Mouse (Mus musculus) lung, postnatal 25 days (tissue): Measurements from ENCODE around the gene Mag.
"Not testable (repeated sequence)": the region's sequence is repeated elsewhere in the genome, so short reads cannot be mapped to it uniquely, and the experiment has no call there.

Experiments
- DNase-seq: peaks from one replicate; pipeline ENCODE4 v3.0.0; 2022; ENCODE audit warnings: low spot score

Mag gene

DNA sequence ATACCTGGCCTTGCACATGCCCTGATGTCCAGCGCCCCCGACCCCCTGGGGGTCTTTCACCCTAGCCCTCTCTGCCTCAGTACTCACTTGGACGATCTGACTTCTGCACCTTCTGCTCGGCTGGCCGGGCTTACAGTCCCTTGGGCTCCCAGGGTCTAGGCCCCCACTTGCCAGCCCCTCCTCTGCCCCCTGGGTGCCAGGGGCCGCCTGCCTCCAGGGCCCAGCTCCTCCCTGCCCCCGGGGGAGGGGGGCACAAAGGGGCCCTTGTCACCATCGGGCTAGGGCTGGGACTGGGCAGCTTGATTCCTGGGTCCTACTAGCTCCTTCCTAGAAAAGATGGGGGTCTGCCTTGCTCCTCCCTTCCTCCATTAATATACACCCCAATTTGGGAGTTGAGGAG, at the start of gene Mag:
Mag (minus strand) TSS at position 142 of the 400 bp plus-strand sequence.
- DNase-seq: no peak

DNA sequence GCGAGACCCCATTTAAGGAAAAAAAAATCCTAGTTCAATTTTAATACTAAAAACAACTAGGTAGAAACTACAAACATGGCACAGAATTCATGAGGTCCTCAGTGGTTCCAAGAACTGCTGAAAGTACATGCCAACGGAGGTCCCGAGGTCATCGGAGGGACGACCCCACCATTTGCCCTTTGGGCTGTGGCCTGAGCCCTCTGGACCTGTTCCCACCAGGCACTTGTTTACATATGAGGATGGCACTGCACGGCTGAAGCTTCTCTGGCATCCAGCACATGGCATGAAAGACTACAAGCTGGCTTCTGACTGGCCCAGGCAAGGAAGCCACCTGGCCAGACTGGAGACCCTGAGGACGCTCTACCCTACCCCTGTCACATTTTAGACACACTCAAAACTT, 49.7 kb upstream of the Mag start:
- no peak for DNase-seq

DNA sequence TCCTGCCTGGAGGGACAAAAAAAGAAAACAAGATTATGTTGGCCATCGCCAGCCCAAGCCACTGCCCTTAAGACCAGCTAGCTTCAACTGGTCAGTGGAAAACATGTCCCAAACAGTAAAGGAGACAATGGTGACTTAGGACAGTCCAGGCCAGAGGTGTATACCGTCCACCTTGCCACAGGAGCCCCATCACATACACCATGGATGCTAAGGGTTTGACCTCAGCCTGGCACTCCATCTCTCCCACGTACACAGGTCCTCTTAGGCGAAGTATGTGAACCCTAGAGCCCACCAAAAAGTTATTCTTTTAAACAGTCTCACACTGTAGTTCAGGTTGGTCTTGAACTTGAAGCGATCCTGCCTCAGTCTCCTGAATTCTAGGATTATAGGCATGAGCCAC, 48.2 kb upstream of the Mag start:
- no peak for DNase-seq

DNA sequence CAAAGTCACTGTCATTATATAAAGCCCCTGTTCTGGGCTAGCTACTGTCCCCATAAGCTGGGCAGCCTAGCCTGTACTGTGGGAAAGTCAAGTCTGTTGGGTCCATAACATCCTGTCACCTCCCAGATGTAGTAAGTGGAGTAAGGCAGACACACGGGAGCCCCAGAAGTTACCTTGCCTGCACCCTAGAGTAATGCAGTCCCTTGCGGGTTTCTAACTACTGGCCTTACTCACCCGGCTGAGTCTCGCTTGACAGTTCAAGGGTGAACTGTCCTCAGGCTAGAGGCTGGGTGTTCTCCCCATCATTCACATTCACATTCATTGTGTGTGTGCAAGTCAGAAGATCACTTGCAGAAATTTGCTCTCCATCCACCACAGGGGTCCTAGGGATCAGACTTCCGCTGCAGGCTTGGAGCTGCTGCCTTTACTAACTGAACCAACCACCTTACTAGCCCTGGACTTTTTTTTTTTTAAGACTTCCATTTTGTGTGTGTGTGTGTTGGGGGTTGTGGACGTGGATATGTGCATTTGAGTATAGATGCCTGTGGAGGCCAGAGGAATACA, 45.2 kb upstream of the Mag start:
- DNase-seq: no peak

DNA sequence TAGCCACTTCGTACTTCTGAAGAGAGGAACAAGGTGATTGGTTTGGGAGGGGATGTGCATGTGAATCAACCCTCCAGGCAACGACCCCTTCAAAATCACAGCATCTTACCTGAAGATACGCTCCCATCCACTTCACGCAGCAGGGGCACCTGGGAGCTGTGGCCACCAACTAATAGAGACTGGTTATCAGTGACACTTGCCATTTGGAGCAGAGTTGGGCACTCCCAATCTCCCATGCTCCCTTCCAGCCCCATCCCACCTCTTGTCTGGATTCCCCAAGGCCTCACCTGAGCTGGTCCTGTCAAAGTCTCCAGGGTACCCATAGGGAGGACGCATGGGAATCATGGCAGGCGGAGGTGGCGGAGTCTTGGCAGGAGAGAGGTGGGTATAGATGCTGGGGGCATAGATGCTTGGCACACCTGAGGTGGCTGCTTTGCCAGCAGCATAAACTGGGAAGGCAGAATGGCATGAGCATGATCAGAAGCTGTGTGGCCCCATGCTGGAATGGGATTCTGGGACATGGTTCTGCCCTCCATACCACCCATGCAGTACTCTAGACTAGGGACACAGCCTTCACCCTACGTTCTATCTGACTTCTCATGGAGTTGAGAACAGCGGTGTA, 44.3 kb upstream of the Mag start:
- DNase-seq: no peak

DNA sequence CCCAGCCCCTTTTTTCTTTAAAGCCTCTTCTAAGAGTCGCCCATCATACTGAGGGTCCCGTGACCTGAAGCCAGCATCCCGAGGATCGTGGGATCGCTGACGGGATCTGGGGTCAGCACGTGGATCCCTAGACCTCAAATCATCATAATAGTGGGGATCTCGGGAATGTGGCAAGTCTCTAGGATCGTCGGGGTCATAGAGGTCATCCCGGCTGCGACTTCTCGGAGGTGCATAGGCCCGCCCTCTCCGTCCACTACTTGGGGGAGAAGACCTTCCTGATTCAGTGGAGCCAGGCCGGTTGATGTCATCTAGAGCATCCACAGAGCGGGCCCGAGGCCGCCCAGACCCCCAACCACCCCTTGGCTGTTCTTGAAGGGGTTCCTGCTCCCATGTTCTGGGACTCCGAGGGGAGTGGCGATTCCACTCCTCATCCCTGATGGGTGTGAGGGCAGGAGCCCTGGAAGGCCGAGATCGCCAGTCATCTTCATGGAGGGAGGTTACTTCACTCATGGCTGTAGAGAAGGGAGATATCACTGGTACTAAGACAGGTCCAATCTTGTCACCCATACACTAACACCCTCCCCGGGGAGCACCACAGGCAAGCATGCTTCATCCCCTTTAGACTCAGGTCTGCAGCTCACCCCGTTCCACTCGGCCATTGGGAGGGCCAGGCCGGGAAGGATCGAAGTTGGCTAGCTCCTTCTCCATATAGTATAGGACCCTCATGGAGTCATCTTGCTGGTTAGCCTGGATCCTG, 43.6 kb upstream of the Mag start:
- no peak for DNase-seq

DNA sequence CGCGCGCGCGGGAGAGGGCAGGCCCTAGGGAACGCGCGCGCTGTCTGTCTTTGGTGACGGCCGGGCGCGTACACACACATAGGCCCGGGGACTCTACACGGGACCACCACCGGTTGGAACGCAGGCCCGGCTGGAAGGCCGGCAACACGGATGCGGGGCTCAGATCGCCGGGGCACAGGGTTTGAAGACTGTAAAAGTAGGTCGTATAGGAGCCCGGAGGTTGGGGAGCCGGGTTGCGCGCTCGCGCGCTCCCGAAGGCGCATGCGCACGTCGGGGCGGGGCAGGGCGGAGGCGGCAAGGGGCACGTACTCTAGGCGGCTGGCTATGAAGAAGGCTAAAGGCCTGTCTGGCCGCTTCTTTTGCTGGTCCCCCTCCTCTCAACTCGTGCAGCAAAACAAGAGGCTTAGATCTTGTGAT, 42.7 kb upstream of the Mag start:
- DNase-seq: peak; percentile 91

DNA sequence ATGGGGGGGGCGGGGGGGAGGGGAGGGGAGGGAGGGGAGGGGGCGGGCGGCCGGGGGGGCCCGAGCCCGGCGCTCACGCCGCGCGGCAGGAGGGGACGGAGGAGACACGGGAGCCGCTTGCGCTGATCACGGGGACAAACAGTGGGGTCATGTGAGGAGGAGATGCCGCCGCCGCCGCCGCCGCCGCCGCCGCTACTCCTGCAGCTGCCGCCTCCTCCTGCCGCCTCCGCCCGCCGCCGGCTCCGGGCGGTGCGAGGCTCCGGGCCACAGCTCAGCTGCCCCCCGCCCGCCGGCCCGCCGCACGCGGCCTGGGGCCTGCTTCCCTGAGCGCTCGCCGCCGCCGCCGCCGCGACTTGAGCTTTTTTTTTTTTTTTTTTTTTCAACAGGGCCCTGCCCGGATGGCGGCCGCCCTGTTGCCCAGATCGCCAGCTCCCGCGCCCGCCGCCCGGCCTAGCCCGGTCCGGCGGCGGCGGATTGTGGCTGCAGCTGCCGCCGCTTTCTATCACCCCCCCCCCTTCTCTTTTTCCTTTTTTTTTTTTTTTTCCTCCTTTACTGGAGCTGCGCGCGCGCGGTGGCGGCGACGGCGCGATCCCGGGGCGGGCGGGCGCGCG, 42.2 kb upstream of the Mag start, which contains the start of gene Usf2:
Usf2 (minus strand) TSS at position 48 of the 611 bp plus-strand sequence.
- peak; percentile 84 for DNase-seq

DNA sequence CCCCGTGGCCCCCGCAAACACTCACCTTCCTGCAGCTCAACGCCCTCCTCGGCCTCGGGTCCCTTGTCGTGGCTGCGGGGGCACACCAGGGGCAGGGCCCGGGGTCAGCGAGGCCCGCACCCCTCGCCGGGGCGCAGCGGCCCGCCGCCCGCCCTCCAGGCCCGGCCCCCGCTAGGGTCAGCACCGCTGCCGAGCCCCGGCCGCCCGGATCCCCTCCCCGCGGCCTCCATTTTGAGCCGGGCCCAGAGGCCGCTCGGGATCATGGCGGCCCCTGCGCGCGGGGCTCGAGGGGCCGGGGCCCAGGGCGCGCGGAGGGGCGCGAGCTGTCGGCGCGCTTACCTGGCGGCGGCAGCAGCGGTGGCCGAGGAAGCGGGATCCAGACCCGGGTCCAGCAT, 41.7 kb upstream of the Mag start:
- DNase-seq: no peak

DNA sequence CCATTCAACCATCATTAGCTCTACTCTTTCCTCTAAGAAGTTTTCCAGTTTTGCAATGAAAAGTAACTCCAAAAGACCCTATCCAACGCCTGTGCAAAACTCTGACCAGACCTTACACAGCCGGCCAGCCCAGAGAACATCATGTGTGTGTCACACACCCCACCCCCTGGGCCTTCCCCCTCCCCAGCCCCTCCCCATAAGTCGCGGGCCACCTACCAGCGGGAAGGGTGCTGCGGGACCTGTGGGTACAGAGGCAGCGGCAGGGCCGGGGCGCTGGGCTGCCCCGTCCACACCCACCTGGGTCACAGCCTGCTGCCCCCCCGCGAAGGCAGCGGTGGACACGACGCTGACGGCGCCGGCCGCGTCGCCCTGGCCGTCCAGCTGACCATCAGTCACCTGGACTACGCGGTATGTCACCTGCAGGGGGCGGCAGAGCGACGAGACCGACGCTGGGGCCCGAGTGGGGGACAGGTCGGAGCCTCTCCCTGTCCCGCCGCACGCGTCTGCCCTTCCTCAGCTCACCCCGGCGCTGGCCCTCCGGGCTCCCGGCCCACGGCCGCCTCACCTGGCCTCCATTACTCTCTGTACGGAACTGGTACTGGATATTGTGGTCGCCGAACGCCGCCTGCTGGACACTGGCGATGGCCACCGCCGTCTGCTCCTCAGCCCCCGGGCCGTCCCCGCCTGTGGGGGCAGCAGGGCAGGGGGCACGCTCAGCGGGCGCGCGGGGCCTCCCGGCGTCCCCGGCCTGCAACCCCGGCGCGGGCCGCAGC, 41.1 kb upstream of the Mag start:
- peak; percentile 90 for DNase-seq

DNA sequence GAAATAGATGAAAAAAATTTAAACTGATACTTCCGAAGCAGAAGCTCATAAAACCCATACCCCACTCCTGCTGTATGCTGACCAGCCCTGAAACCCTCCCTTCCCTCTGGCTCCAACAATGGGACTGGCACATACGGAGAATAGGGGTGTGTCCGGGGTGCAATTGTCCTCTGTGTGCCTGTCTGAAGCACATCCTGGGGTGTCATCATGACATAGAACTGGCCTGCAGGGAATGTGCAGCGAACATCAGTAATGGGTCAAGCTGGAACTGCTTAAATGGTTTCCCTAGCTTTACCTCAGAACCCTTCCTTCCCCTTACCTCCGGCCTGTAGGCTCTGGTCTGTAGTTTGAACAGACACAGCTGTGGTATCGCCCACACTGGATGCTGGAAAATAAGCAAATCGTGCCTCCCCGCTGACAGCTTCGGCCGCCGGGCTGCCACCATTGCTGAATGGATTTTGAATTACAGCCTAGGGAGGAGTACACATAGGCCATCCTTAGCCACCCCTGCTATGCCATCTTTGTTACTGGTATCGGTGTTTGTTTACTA, 40.4 kb upstream of the Mag start:
- no peak for DNase-seq

DNA sequence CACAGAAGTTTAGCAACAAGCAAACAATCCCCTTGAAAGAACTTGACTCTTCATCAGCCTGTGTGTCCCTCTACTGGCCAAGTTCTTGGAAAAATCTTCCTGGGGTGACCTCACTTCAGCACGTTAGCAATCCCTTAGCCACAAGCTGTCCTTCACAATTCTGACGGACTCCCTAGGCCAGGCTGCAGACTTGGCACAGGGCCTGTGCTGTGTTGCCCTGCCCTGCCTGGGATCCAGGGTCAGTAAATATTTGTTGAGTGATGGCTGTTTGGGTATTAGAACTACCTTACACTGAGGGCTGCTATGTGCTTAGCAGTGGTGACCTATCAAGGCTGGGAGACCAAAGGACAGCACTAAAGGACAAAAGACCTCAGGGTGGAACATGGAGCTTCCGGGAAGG, 39.4 kb upstream of the Mag start:
- DNase-seq: no peak

DNA sequence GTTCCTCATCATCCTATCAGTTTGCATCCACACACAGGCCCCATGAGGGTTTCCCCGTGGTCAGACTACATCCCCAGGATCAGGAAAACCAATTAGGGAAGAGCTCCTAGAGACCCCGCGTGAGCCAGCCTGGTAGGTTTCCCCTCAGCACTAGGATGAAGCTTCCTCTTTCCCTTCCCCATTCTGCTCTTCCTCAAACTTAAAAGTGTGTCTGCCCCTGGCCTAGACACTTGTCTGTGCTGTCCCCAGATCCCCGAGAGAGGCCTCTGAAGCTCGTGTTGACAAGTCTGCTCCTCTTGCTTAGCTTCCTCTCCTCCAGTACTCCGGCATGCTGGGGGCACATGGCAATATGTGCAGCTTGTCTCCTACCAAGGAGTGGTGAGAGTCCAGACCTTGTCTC, 38.8 kb upstream of the Mag start:
- DNase-seq: peak; percentile 34

DNA sequence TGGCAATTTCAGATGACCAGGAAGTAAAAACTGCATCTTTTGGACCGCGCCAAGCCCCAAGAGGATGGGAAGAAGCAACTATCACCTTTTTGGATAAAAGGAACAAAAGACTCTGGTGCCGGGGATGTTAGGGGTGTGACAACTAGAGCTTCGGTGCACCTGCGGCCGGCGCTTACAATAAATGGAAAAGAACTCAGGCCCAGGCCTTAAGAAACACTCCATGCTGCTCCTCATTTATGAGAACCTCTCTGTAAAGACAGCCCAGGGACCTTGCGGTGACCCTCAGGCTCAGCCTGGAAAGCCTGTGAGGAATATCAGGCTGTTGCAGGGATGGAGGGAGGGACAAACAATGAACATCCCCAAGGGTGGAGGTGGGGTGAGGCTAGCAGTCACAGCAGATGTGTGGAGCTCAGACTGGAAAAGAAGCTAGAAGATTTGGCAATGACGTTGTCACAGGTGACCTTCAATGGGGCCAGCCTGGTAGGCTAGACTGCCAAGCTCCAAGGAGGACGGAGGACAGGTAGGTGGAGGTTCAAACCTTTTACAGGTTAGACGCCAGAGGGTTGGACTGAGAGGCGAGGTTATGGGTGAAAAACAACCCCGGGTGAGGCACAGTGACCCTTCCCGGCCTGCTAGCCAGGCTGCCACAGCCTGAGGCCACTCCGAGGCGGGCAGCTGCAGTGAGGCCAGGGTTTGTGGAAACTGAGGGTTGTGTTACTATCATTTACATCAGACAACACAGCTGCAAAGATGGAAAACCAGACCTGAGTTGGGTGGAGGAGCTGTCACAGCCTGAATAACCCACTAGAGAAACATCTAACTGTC, 38.0 kb upstream of the Mag start:
- no peak for DNase-seq

DNA sequence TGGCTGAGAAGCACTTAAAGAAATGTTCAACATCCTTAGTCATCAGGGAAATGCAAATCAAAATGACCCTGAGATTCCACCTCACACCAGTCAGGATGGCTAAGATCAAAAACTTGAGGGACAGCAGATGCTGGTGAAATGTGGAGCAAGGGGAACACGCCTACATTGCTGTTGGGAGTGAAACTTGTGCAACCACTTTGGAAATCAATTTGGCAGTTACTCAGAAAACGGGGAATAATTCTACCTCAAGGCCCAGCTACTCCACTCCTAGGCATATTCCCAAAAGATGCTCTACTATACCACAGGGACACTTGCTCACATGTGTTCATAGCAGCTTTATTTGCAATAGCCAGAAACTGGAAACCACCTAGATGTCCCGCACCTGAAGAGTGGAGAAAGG, 35.2 kb upstream of the Mag start:
- DNase-seq: not testable (repeated sequence)

DNA sequence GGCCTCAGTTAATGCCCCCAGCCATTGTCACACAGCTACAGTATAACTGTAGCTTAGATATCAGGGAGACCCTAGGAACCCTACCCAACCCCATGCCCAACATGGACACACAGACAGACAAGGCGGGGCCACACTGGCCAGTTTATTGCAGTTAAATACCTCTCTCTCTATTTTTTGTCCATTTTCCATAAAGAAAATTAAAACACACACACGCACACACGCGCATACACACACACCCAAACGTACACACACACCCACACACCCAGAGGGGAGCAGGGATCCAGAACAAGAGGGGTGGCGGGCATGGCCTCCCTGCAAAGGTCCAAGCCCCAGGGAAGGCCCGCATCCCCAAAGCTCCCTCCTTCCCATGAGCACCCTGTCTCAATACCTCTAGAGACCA, 31.2 kb upstream of the Mag start:
- no peak for DNase-seq

DNA sequence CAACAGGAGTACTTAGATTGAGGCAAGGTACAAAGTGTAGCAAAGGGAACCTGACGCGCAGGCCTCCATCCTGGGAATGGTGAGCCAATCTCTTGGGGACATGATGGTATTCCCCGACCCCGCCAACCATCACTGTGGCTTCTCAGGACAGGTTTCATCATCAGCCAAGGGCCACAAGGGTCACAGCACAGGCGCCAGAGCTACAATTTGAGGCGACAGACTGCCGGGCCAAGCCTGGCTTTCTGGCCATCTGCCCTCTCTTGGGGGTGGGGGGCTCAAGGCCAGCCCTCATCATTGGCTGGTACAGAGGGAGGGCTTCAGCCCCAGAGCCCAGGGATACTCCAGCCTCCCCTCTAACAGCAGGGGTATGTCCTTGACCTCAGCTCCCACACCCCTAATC, 30.8 kb upstream of the Mag start:
- not testable (repeated sequence) for DNase-seq

DNA sequence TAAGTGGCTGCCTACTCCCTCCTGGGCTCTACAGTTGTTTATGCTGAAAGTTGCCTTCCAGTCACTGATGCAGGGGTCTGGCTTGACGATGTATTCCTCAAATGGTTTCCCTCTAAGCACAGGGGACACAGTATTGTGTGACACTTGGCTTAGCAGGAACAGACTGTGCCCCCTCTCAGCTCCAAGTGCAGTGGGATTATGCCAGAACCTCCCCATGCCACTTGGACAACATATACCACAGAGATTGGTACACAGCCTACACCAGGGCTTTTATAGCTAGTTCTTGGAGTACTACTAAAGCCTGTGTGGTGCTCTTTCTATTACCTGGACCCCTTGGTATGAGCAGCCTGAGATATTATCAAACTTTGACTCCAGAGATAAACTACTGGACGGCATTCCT, 30.0 kb upstream of the Mag start:
- DNase-seq: not testable (repeated sequence)

DNA sequence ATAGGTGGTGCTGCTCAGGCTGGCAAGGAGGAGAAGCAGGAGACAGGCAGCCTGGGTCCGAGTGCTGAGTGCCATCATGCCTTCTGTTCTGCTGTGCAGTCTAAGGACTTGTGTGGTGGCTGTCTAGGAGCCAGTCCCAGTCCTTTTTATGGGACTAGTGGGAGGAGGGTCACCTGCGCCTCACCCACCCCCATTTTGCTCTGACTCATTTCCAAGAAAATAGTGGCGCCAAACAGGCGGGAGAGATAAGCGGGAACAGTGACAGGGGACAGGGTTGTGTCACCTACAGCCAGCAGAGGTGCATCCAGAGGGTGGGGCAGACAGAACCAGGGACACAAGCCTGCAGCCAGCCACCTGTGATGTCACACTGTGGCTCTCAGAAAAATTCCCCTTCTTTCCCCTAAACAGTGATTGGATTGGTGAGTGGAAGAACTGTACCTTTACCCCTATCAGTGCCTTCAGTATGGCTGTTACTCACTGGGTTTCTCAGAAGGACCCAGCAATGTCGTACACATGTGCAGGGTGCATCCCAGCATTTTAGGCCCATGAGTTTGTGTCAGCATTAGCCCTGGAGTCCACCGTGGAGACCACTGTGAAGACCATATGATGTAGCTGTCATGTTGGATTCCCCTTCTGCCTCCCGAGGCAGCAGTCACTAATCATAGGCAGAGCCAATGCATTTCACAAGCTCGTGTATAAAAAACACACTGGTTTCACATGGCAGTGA, 29.4 kb upstream of the Mag start, which contains the start of gene Hamp:
Hamp (minus strand) TSS at position 124 of the 727 bp plus-strand sequence.
- no peak for DNase-seq

DNA sequence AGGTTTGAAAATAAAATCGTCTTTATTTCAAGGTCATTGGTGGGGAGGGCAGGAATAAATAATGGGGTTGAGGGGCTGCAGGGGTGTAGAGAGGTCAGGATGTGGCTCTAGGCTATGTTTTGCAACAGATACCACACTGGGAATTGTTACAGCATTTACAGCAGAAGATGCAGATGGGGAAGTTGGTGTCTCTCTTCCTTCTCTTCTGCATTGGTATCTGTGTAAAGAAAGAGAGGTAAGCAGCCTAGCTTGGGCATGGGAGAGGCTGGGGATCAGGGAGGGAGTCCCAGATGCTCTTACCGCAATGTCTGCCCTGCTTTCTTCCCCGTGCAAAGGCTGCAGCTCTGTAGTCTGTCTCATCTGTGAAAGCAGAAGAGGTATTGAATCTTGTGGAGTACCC, 27.7 kb upstream of the Mag start:
- DNase-seq: not testable (repeated sequence)
